Mouse (Mus musculus): ENCODE measurements around the gene Gm49320. TPM values are rescaled to one million over a fixed set of nuclear protein-coding genes. Genes with fewer than 3 reads are reported as not detected.

The Gm49320 gene
- 0.35 and 0.48 TPM in 2 replicates for polyA plus RNA-seq (2012; rRNA removed)

DNA sequence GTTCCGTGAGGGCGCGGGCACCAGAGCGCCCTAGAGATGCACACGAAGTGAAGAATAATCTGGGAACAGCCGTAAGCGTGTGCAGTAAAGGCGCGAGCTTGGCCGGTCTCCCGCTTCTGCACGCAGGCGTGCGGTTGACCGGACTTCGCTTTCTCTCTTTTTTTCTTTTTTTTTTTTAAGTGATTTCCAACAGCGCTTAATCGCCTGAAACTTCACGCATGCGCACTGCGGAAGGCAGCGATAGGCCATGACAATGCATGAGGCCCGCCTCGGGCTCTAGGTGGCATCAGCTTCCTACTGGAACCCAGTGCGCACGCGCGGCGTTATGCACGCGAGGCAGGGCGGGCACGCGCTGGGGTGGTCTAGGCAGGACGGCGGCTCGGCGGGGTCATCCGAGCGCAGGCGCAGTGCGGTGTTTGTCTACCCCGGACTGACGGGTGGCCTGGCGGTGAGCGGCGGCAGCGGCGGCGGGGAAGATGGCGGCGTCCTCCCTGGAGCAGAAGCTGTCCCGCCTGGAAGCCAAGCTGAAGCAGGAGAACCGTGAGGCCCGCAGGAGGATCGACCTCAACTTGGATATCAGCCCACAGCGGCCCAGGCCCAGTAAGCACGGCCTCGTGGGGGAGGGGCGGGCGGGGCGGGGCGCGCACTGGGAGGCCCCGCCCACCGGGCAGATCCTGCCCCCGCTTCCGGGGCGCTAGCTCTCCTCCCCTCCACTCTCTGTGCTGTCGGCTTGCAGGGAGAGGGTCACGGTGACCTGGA lies at the start of gene Gm49320, which contains the start of gene Map2k7:
Gene Gm49320, plus strand, starts transcription at position 432 of the 759 bp plus-strand sequence.
Gene Map2k7, plus strand, starts transcription at position 307 of the 759 bp plus-strand sequence.

DNA sequence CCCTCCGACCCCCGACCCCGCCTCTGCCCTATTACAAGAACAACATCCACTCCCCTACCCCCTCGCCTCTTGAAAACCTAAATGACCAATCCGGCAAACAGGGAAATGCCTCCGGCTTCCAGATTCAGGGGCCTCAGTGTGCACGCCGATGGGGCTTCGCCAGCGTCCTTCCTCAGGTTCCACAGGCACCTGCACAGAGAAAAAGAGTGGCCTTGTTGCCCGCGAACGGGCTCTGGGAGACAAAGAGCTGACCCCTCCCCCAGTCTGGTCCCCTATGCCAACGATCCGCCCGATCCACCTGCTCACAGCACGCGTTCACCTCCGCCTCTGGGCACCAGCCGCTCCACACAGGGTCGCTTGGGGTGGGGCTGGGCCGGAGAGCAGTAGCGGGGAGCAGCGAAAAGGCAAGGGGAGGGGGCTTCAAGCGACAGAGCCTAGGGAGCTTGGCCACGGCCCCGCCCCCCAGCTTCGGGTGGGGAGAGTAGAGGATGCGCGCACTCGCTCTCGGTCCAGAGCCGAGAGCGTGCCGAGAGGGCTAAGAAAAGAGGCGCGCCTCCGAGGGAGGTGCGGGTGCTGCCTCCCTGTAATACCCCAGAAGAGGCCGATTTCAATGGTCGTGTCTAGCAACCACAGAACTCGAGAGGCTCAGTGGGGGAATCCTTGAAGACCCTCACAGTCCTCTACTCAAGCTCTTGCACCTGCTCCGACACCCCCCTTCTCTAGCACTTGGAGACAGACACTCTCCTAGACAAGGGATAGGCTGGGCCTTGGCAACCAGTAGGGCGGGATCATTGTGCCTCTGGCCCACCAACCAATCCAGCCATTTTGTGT lies 21.7 kb upstream of the Gm49320 start, which contains the start of gene Prr36:
Gene Prr36, minus strand, starts transcription at position 669 of the 831 bp plus-strand sequence.

DNA sequence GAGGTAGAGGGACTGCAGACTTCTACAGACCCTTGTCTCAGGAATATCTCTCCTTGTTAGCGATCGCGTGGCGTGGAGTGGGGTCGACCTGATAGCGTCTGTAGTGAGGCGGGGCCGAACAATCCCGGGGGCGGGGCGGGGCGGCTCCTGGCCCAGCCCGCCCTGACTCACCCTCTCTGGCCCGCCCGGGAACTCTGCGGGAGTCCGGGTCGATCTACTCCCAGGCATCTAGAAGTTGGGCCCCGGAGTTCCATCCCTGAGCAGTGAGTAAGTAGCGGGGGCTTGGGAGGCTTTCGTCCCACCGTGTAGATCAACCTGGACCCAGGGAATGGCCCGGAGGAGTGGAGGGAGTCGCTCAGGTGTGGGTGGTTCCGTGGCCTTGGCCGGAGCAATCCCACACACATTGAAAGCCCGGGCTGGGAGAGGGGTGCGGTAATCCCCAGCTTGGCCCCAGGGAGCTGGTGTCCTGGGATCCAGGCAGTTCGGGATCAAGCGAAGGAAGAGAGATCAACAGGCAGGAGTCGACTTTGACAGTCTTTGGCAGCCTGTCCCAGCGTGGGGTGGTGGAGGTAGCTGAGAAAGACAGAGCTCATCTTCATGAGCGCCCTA lies 11.8 kb upstream of the Gm49320 start, which contains the start of gene Lrrc8e:
Gene Lrrc8e, plus strand, starts transcription at position 89 of the 609 bp plus-strand sequence.

DNA sequence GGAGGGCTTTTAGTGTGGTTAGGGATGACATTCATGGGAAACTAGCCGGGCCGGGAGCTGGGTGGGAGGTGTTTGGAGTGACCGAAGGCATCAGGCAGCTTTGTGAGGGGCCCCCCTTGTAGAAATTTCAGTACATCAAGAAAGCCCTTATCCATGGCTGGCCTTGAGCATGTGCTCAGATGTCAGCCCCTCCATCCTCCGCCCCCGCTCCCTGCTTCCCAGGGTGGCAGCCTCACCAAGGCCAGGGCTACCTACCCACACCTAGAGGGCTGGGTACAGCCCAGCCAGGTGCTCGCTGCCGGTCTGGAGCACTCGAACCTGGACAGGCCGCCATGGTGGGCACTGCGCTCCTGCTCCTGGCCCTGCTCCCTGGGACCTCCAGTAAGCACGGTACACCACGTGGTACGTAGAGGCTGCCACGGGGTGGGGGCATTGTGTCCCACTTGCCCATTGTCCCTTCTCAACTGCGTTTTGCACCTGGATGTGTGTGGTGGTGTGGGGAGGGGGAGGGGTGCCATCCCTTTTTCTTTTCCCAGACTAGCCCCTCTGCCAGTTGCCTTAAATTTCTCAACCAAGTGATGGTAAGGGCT lies 9.4 kb downstream of the Gm49320 start, which contains the start of gene Tgfbr3l:
Gene Tgfbr3l, plus strand, starts transcription at position 264 of the 590 bp plus-strand sequence.

DNA sequence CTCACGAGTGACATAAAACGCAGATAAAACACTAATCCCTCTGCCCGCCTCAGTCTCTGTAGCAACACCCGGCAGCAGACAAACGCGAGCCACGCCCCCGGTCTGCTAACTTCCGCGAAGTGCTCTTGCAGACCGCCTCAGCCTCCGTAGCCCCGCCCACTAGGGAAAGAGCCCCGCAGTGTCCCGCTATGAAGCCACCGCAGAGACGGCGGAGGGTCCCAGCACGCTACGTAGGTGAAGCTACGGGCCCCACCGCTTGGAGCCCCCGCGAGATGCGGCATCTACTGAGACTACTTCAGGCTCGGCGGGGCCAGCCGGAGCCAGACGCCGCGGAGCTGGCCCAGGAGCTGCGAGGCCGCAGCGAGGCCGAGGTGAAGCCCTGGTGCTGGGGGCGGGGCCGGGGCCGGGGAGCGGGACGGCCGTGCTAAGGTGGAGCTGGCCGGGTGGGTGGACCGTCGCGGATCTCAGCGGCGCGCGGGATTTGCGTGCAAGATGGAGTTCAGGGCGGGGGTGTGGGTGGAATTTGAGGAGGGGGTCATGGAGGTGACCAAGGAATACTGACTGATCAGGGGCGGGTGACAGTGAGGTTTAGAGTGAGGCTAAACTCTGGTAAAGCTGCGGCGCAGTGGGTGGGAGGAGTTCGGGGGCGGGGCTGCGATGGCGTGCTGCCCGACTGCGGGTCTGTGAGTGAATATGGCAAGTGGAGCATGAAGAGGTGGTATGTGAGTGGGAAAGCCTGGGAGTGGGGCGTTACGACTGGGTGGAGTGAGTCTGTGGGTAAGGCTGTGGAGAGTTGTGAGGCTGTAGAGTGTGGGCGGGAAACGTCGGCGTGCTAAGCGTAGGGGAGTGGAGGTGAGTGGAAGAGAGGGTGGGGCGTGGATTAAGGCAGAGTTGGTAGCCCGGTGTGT lies 14.5 kb downstream of the Gm49320 start, which contains the start of gene Snapc2:
Gene Snapc2, plus strand, starts transcription at position 147 of the 908 bp plus-strand sequence.

DNA sequence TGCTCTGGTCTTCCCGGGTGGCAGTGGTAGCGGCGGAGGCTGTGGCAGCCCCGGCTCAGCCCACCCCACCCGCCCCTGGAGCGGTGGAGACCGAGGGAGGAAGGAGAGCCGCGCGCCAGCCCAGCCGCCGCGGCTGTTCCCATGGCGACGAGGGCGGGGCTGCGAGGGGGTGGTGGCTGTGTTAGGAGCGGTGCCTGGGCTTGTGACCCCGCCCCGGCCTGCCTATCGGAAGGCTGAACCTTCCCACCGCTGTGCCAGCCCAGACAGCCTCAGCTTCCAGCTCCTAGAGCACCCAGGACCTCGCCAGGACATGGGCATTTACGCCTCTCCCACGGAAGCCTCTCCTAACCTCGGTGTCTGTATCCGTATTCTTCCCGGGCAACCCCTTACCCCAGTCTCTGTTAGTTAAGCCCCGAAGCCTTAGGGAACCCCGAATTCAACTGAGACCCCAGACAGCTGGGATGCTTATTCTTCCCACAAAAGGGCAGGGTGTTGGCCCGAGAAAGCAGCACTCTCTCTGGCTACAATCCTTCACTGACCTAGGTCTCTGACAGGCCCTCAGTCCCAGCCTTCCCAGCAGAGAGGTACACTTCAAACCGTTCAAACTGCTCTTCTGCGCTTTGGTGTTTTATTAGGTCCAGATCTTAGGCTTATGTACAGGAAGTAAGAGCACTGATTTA lies 20.6 kb downstream of the Gm49320 start, which contains the start of gene Ctxn1:
Gene Ctxn1, minus strand, starts transcription at position 150 of the 680 bp plus-strand sequence.

DNA sequence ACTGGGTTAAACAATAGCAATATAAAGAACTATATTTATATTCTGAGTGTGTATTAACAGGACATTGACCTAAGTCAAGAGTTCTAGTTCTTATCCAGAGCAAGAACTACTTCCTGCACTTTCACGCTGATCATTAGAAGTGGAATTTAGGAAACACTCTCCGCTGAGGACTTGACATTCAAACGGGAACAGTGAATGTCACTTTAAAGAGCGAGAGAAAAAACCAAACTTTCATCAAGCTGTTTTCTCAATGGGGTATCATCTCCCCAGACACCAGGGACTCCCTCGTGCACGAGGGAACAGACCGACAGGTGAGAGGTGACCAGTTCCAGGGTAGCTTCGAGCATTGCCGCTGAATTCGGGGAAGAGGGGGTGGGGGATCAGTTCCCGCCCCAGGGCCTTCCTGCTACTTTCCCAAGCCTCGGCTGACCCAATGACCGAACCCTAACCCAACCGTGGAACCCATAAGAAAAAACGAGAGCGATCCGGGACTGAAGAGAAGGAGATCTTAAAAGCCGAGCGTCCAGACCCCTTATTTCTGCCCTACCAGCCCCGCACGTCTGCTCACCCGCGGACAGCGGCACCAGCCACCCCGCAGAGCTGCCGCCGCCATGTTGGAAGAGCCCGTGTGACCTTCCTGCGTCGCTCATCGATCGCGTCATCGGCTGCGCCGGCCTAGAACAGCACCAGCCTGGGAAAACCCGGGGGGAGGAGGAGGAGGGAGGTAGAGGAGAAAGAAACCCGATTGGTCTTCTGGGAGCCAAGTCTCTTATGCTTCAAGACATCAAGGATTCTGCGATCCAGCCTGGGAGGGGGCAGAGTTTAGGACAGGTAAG lies 36.8 kb downstream of the Gm49320 start, which contains the start of gene Timm44:
Gene Timm44, minus strand, starts transcription at position 639 of the 836 bp plus-strand sequence.

Other genes with a start within 250 kb of the Gm49320 start
- 0.36 and 0.74 TPM in 2 replicates for gene Cd209f, start 133.0 kb upstream of the Gm49320 start, polyA plus RNA-seq (2012; rRNA removed)
- gene Cd209g, start 104.8 kb upstream of the Gm49320 start, polyA plus RNA-seq (2012; rRNA removed): 0.05 and 0.07 TPM in 2 replicates
- 3.3 and 3.7 TPM in 2 replicates for gene Evi5l, start 72.3 kb upstream of the Gm49320 start, polyA plus RNA-seq (2012; rRNA removed)
- 0.21 and 0.22 TPM in 2 replicates for gene Prr36, start 21.4 kb upstream of the Gm49320 start, polyA plus RNA-seq (2012; rRNA removed)
- gene Lrrc8e, start 12.0 kb upstream of the Gm49320 start, polyA plus RNA-seq (2012; rRNA removed): 0.07 and 0.08 TPM in 2 replicates
- gene Map2k7, start 125 bp upstream of the Gm49320 start, polyA plus RNA-seq (2012; rRNA removed): 12.3 and 13.5 TPM in 2 replicates
- 3.5 and 4.8 TPM in 2 replicates for gene Tgfbr3l, start 9.3 kb downstream of the Gm49320 start, polyA plus RNA-seq (2012; rRNA removed)
- gene Snapc2, start 14.2 kb downstream of the Gm49320 start, polyA plus RNA-seq (2012; rRNA removed): 10.9 and 12.1 TPM in 2 replicates
- 2.9 TPM in 2 replicates for gene Ctxn1, start 20.4 kb downstream of the Gm49320 start, polyA plus RNA-seq (2012; rRNA removed)
- gene Timm44, start 37.0 kb downstream of the Gm49320 start, polyA plus RNA-seq (2012; rRNA removed): 41.0 and 41.8 TPM in 2 replicates
- 4.8 and 5.8 TPM in 2 replicates for gene Ccl25, start 86.3 kb downstream of the Gm49320 start, polyA plus RNA-seq (2012; rRNA removed)
- gene Elavl1, start 86.5 kb downstream of the Gm49320 start, polyA plus RNA-seq (2012; rRNA removed): 26.8 and 41.3 TPM in 2 replicates

Data from liver, embryonic 14 days (tissue).